ENCODE assay signal across 13 mouse cellular contexts in the genomic region with DNA sequence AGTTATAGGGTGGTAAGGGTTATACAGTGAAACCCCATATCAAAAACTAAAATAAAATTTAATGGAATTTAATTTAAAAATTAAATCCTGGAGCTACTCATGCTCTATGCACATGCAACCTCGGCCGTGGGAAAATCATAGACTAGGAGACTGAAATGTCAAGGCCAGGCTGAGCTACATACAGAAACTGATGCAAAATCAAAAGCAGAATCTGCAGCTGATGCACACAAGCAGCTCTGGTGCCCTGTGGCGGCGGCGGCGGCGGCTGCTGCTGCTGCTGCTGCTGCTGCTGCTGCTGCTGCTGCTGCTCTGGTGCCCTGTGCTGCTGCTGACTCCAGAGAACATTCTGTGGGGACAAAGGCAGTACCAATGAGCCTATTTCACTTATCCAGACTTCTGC.
"Had no signal": no experiment of that assay in that cellular context is flagged by ENCODE, and none has a peak within 500 bp of the region (broad histone marks: within the 10 kb centered on the region; RNA-seq: fewer than 3 reads in every experiment).

No protein-coding gene starts in this region.

- H3K27ac ChIP-seq: layer of hippocampus, adult 2 months; limb, embryonic 12.5 days; liver, embryonic 13.5 days; lung, embryonic 15.5 days; neural tube, embryonic 12.5 days; stomach, postnatal 0 days had no signal

- H3K4me2 ChIP-seq: limb, embryonic 12.5 days; liver, embryonic 13.5 days; lung, embryonic 15.5 days; neural tube, embryonic 12.5 days had no signal

- H3K9me3 ChIP-seq: limb, embryonic 12.5 days; liver, embryonic 13.5 days; lung, embryonic 15.5 days; neural tube, embryonic 12.5 days had no signal

- H3K27me3 ChIP-seq: liver, embryonic 13.5 days; lung, embryonic 15.5 days; neural tube, embryonic 12.5 days had no signal

- H3K36me3 ChIP-seq: limb, embryonic 12.5 days; liver, embryonic 13.5 days; lung, embryonic 15.5 days; neural tube, embryonic 12.5 days had no signal

- H3K4me1 ChIP-seq: liver, embryonic 13.5 days; lung, embryonic 15.5 days; neural tube, embryonic 12.5 days had no signal

- H3K9ac ChIP-seq: limb, embryonic 12.5 days; liver, embryonic 13.5 days; liver, postnatal 0 days; lung, embryonic 15.5 days; neural tube, embryonic 12.5 days had no signal

- DNase-seq: kidney, adult 9 months; kidney, postnatal 10 days; kidney, postnatal 4 days; liver; liver, embryonic 13.5 days; liver, postnatal 0 days; lung, postnatal 14 days; thymus, postnatal 14 days had no signal

- H3K4me3 ChIP-seq: layer of hippocampus, adult 2 months; limb, embryonic 12.5 days; liver, embryonic 13.5 days; lung, embryonic 15.5 days; neural tube, embryonic 12.5 days had no signal

- ATAC-seq: liver, postnatal 0 days had no signal
